Mouse (Mus musculus) testis, adult 2 months (tissue): ENCODE measurements around the gene Cd68.

Source experiments
- CTCF ChIP-seq: fragments of 200-500 bp; IDR thresholded peaks from 2 replicates; pipeline ENCODE4 v1.5.1; 2012; ENCODE audit warnings: low read depth, mild to moderate bottlenecking, inconsistent platforms, low read length, moderate library complexity; ENCODE audit not compliant: control insufficient read depth, insufficient read depth, insufficient replicate concordance
- POLR2A ChIP-seq: fragments of 200-500 bp; IDR thresholded peaks from 2 replicates; pipeline ENCODE4 v1.6.1; 2012; ENCODE audit warnings: low read depth, mild to moderate bottlenecking, inconsistent platforms, low read length, moderate library complexity; ENCODE audit not compliant: control insufficient read depth

GRCm38 (mm10) chr11:69697396-69697795 lies 31.4 kb upstream of the Cd68 start:
- TF ChIP-seq POLR2A (no peak), CTCF (no peak)
